Mouse (Mus musculus) forebrain, embryonic 16.5 days (tissue): ENCODE results near the gene Slc8a1. TPM values are rescaled to one million over a fixed set of nuclear protein-coding genes. Genes with fewer than 3 reads are reported as not detected.

Experiments used
- ATAC-seq: fragments of 200-750 bp; cut with Nextera tagmentation; 2 replicates; pipeline ENCODE4 v1.8.0; 2017; ENCODE audit warnings: mild to moderate bottlenecking, moderate library complexity
- H3K27ac ChIP-seq: fragments of 300-500 bp; sonication (generic); 2 replicates; pipeline ENCODE4 v1.5.1; 2014; ENCODE audit warnings: low read length, control low read depth
- H3K27me3 ChIP-seq: fragments of 300-500 bp; sonication (generic); replicated peaks from 2 replicates; pipeline ENCODE4 v1.6.1; 2014; ENCODE audit warnings: low read length; ENCODE audit not compliant: control insufficient read depth, insufficient read depth
- H3K36me3 ChIP-seq: fragments of 300-500 bp; sonication (generic); 2 replicates; pipeline ENCODE4 v1.6.1; 2014; ENCODE audit not compliant: control insufficient read depth, insufficient read depth
- H3K4me1 ChIP-seq: fragments of 300-500 bp; sonication (generic); replicated peaks from 2 replicates; pipeline ENCODE4 v1.6.1; 2014; ENCODE audit warnings: low read length; ENCODE audit not compliant: control insufficient read depth, insufficient read depth
- H3K4me2 ChIP-seq: fragments of 300-500 bp; sonication (generic); 2 replicates; pipeline ENCODE4 v1.6.1; 2014; ENCODE audit warnings: mild to moderate bottlenecking, low read length, control low read depth
- H3K4me3 ChIP-seq: fragments of 300-500 bp; sonication (generic); replicated peaks from 2 replicates; pipeline ENCODE4 v1.5.1; 2014; ENCODE audit warnings: mild to moderate bottlenecking, low read length, control low read depth
- H3K9ac ChIP-seq: fragments of 300-500 bp; sonication (generic); replicated peaks from 2 replicates; pipeline ENCODE4 v1.6.1; 2014; ENCODE audit warnings: low read depth, low read length, control low read depth
- H3K9me3 ChIP-seq: fragments of 300-500 bp; sonication (generic); 2 replicates; pipeline ENCODE4 v1.6.1; 2016; ENCODE audit warnings: low read length; ENCODE audit not compliant: control insufficient read depth
- WGBS: fragments of 180-500 bp; shearing (Covaris S2); extraction: QIAGEN DNeasy Blood & Tissue Kit; methylation state at CpG from one replicate; pipeline ENCODE4 v1.1.7; 2014; 5-methylcytosine and 5-hydroxymethylcytosine counted together
- polyA plus RNA-seq: library from polyadenylated mRNA; unstranded; fragments of >200 nt; fragmentation: Nextera tagmentation; extraction: Ambion mirVana; gene quantifications from 2 replicates; pipeline ENCODE4 v1.2.1, GENCODE M21; 2015

The Slc8a1 gene
- polyA plus RNA-seq, 1 experiment from 2014 or later: 21.7 TPM

DNA sequence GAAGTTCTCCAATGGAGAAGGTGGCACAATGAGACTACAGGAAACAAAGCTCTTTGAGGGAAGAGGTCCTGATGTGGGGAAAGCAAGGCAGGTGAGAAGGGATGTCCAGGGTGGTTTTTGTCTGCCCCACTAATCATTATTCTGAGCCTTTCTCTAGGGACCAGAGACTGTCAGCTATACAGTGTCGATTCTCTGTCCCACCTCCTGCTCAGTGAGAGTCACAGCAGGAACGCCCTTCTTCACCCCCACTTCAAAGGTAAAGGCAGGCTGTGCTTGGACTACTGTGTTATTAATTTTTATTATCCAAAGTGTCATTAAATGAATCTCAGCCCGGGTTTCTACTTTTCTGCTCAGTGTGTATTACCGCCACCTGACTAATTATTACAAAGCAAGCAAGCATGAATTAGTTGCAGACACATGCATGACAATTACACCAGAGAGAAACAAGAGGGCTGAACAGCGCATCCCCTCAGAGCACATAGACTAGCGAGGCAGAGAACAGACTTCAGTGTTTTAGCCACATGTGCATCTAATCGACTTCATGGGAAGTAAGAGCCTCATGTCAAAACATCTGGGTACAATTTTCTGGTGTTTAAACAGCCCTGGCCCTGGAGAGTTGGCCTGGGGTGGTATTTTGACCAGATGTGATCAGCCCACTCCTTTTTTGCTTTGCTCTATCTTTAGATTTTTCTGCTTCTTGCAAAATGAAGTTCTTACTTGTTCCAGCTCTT is 402.0 kb downstream of the Slc8a1 start:
- Histone ChIP-seq H3K4me2 (no peak overlapping the region), H3K9me3 (no peaks in the 10 kb centered on the region), H3K9ac (no peak overlapping the region), H3K36me3 (no peaks in the 10 kb centered on the region), H3K4me1 (no peaks in the 10 kb centered on the region), H3K27ac (no peak overlapping the region), H3K4me3 (no peak overlapping the region), H3K27me3 (no peaks in the 10 kb centered on the region)
- no peak for ATAC-seq
- 51% methylated on average over 7 of the region's 7 CpGs for WGBS

- ATAC-seq: no peak
- Histone ChIP-seq H3K9ac (no peak overlapping the region), H3K27ac (no peak overlapping the region), H3K4me3 (no peak overlapping the region), H3K4me2 (no peak overlapping the region), H3K9me3 (no peaks in the 10 kb centered on the region), H3K27me3 (no peaks in the 10 kb centered on the region), H3K36me3 (no peaks in the 10 kb centered on the region), H3K4me1 (no peaks in the 10 kb centered on the region)
- 71% methylated on average over 1 of the region's 1 CpGs for WGBS
Measured at GRCm38 (mm10) chr17:81335526-81335925, 402.7 kb downstream of the Slc8a1 start.
